Mouse (Mus musculus) E14TG2a.4 (cell line): ENCODE measurements around the gene Dscam.

Experiments
- CTCF ChIP-seq: conservative IDR thresholded peaks from 2 replicates; pipeline ENCODE4 v1.5.1; 2014; ENCODE audit warnings: low read length
- NANOG ChIP-seq: IDR thresholded peaks from 2 replicates; pipeline ENCODE4 v1.6.1; 2014; ENCODE audit warnings: borderline replicate concordance, low read length, mixed read lengths

GRCm38 (mm10) chr16:96848916-96849315 lies 321.6 kb downstream of the Dscam start:
- TF ChIP-seq CTCF (no peak), NANOG (no peak)
